Mouse (Mus musculus): Measurements from ENCODE around the gene Ptpn14. TPM values are rescaled to one million over a fixed set of nuclear protein-coding genes. Genes with fewer than 3 reads are reported as not detected.
A peak's percentile ranks its signal among the peaks of the same experiment; 100 is the strongest.

Gene Ptpn14
- total and polyA plus RNA-seq, 2 experiments from 2014 or later = 4.2 to 23.5 TPM

DNA sequence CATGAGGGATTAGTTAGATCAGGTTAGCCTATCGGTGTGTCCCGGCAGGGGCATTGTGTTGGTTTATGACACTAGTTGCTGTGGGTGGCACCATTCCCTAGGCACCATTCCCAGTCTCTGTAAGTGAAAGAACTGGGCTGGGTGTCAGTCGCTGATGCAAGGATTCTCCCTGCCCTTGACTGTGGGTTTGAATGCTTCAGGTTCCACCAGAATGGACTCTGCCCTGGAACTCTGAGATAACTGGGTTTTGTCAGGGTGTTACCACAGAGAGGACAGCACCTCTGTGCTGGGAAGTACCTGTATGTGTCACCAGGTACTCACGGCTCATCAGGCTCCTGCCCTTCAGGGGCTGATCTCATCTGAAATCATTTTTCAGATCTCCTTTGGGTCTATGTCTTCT lies 21.7 kb downstream of the Ptpn14 start:
- WGBS = 81% methylated on average over 4 of the region's 4 CpGs
- H3K4me3 ChIP-seq (ENCODE audit: low read depth, low read length) = no peak overlapping the region
- peak overlapping the region; percentile 12; the same call in 1 of the 2 replicates for H3K27ac ChIP-seq (ENCODE audit: low read depth)
- H3K36me3 ChIP-seq (replicated peaks; ENCODE audit: control insufficient read depth, insufficient read depth, low read length) = no peaks in the 10 kb centered on the region
- H3K9me3 ChIP-seq (replicated peaks; ENCODE audit: control insufficient read depth, low read length) = no peaks in the 10 kb centered on the region
- peak overlapping the region; percentile 36; the same call in 1 of the 2 replicates for H3K4me2 ChIP-seq (ENCODE audit: low read depth, low read length)
- no peak for ATAC-seq (ENCODE audit: insufficient read depth, low read depth)
- TF ChIP-seq CTCF (IDR thresholded peaks at IDR 0.05; ENCODE audit: low read depth) (no peak), EP300 (IDR thresholded peaks at IDR 0.05; ENCODE audit: low read depth) (no peak)
- peaks cover 16% of the 10 kb centered on the region for H3K4me1 ChIP-seq (ENCODE audit: control insufficient read depth, insufficient read depth)
- no peak overlapping the region for H3K9ac ChIP-seq (replicated peaks; ENCODE audit: low read depth, low read length)
- no peaks in the 10 kb centered on the region for H3K27me3 ChIP-seq (ENCODE audit: control insufficient read depth, insufficient read depth, low read length)
- no peak for DNase-seq (ENCODE audit: low spot score)

DNA sequence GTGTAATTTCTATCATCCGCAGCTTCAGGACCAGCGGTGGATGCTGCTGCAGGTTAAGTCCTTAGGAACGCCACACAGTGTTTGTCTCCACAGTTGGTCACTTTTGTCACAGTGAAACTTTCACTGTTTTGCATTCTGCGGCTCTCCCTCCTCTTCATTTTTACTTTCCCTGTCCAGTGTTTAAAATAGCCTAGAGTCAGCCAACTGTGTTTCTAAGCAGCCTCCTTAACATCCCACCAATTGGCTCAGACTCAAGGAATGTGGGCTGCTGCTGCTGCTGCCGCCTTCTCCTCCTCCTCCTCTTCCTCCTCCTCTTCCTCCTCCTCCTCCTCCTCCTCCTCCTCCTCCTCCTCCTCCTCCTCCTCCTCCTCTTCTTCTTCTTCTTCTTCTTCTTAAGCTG lies 22.2 kb downstream of the Ptpn14 start:
- peak overlapping the region; percentile 36; the same call in 1 of the 2 replicates for H3K4me2 ChIP-seq (ENCODE audit: low read depth, low read length)
- H3K9me3 ChIP-seq (replicated peaks; ENCODE audit: control insufficient read depth, low read length) = no peaks in the 10 kb centered on the region
- no peak overlapping the region for H3K4me3 ChIP-seq (ENCODE audit: low read depth, low read length)
- H3K27ac ChIP-seq (ENCODE audit: low read depth) = peak overlapping the region; percentile 12; the same call in 1 of the 2 replicates
- DNase-seq (ENCODE audit: low spot score) (no peak), ATAC-seq (ENCODE audit: insufficient read depth, low read depth) (no peak)
- H3K9ac ChIP-seq (replicated peaks; ENCODE audit: low read depth, low read length) = no peak overlapping the region
- WGBS = 43% methylated on average over 5 of the region's 5 CpGs
- H3K4me1 ChIP-seq (ENCODE audit: control insufficient read depth, insufficient read depth) = peaks cover 13% of the 10 kb centered on the region
- TF ChIP-seq EP300 (IDR thresholded peaks at IDR 0.05; ENCODE audit: low read depth) (no peak), CTCF (IDR thresholded peaks at IDR 0.05; ENCODE audit: low read depth) (no peak)
- no peaks in the 10 kb centered on the region for H3K36me3 ChIP-seq (replicated peaks; ENCODE audit: control insufficient read depth, insufficient read depth, low read length)
- H3K27me3 ChIP-seq (ENCODE audit: control insufficient read depth, insufficient read depth, low read length) = no peaks in the 10 kb centered on the region

DNA sequence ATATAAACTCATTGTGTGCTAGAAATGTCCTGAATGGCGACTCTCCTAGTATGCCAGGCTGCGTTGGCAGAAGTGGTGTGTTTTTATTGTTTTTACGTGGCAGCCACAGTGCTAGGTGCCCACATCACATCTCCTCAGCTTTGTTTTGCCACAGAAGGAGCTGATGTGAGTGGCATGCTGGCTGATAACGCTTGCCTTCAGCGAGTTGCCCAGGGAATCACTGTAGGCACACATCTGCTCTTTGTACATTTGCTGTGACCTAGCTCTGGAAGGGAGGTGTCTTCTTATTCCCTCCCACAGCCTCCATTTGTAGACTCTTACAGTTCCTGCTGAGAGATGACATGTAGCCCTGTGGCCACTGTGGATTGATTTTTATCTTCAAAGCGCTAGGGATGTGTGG lies 24.2 kb downstream of the Ptpn14 start:
- TF ChIP-seq CTCF (IDR thresholded peaks at IDR 0.05; ENCODE audit: low read depth) (no peak), EP300 (IDR thresholded peaks at IDR 0.05; ENCODE audit: low read depth) (no peak)
- Histone ChIP-seq H3K27ac (ENCODE audit: low read depth) (no peak overlapping the region), H3K9me3 (replicated peaks; ENCODE audit: control insufficient read depth, low read length) (no peaks in the 10 kb centered on the region), H3K27me3 (ENCODE audit: control insufficient read depth, insufficient read depth, low read length) (no peaks in the 10 kb centered on the region), H3K4me2 (ENCODE audit: low read depth, low read length) (no peak overlapping the region), H3K4me1 (ENCODE audit: control insufficient read depth, insufficient read depth) (peaks cover 12% of the 10 kb centered on the region), H3K9ac (replicated peaks; ENCODE audit: low read depth, low read length) (no peak overlapping the region), H3K4me3 (ENCODE audit: low read depth, low read length) (no peak overlapping the region), H3K36me3 (replicated peaks; ENCODE audit: control insufficient read depth, insufficient read depth, low read length) (no peaks in the 10 kb centered on the region)
- ATAC-seq (ENCODE audit: insufficient read depth, low read depth) = no peak
- DNase-seq (ENCODE audit: low spot score) = no peak
- WGBS = 64% methylated on average over 6 of the region's 6 CpGs

DNA sequence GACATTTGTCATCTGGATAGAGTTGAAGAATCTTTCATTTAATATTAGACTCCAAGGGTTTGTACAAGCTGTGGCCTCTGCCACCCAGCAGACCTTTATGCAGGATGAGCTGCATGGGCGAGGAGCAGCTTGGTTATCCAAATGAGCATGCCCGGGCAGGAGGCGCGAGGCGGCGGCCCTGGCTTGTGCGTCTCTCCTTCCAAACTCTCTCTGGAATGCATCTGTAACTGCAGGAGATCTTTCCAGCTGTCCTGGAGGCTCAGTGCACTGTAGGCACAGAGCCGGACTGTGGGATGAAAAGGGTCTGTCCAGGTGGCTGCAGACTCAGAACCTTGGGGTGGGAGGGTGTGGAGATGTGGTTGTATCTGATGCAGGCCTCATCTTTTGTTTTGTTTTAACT lies 27.0 kb downstream of the Ptpn14 start:
- H3K4me1 ChIP-seq (ENCODE audit: control insufficient read depth, insufficient read depth) = peaks cover 8% of the 10 kb centered on the region
- H3K27ac ChIP-seq (ENCODE audit: low read depth) = no peak overlapping the region
- no peak overlapping the region for H3K9ac ChIP-seq (replicated peaks; ENCODE audit: low read depth, low read length)
- no peak for ATAC-seq (ENCODE audit: insufficient read depth, low read depth)
- H3K27me3 ChIP-seq (ENCODE audit: control insufficient read depth, insufficient read depth, low read length) = no peaks in the 10 kb centered on the region
- no peak for TF ChIP-seq CTCF (IDR thresholded peaks at IDR 0.05; ENCODE audit: low read depth)
- TF ChIP-seq EP300 (IDR thresholded peaks at IDR 0.05; ENCODE audit: low read depth) = no peak
- H3K9me3 ChIP-seq (replicated peaks; ENCODE audit: control insufficient read depth, low read length) = no peaks in the 10 kb centered on the region
- no peak overlapping the region for H3K4me2 ChIP-seq (ENCODE audit: low read depth, low read length)
- H3K36me3 ChIP-seq (replicated peaks; ENCODE audit: control insufficient read depth, insufficient read depth, low read length) = no peaks in the 10 kb centered on the region; the same call in 1 of the 2 replicates
- no peak overlapping the region for H3K4me3 ChIP-seq (ENCODE audit: low read depth, low read length)
- 55% methylated on average over 8 of the region's 8 CpGs for WGBS
- no peak for DNase-seq (ENCODE audit: low spot score)

DNA sequence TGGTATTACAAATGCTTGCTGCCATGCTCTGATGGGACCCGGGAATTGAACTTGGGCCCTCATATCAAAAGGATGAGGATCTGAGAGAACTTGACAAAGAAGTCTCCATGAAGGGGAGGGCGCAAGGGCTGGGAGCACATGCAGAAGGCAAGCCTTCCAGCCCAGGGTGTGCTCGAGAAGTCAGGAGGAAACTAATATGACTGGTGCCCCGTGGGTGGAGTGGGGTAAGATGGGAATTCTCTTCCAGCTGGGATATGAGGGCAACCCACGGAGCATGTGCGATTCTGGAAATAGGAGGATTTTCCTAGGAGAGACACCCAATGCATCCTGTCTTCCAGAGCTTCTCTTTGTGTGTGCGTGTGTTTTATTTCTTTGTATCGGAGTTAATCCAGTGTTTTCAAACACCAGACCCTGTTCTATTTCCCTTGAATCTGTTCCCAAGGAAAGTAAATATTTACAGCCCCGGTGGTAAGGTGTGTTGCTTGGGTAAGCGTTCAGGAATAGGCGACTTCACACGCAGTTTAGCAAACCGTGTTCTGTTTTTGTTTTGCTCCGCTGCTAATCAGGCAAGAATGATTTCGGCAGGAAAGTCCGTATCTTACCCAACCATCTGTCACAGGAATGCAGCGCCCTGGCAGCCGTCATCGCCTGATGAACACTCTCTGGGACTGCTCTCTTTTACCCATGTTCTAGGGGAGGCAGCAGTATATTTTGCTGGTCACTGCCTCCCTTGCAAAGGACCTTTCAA lies 28.4 kb downstream of the Ptpn14 start:
- Histone ChIP-seq H3K9me3 (replicated peaks; ENCODE audit: control insufficient read depth, low read length) (no peaks in the 10 kb centered on the region), H3K4me1 (ENCODE audit: control insufficient read depth, insufficient read depth) (peaks cover 9% of the 10 kb centered on the region), H3K27me3 (ENCODE audit: control insufficient read depth, insufficient read depth, low read length) (no peaks in the 10 kb centered on the region), H3K4me2 (ENCODE audit: low read depth, low read length) (no peak overlapping the region), H3K4me3 (ENCODE audit: low read depth, low read length) (no peak overlapping the region), H3K36me3 (replicated peaks; ENCODE audit: control insufficient read depth, insufficient read depth, low read length) (no peaks in the 10 kb centered on the region; the same call in 1 of the 2 replicates), H3K27ac (ENCODE audit: low read depth) (peak overlapping the region; percentile 55), H3K9ac (replicated peaks; ENCODE audit: low read depth, low read length) (no peak overlapping the region; the same call in 1 of the 2 replicates)
- DNase-seq (ENCODE audit: low spot score) (no peak), ATAC-seq (ENCODE audit: insufficient read depth, low read depth) (peak; percentile 16; the same call in 1 of the 2 replicates)
- TF ChIP-seq CTCF (IDR thresholded peaks at IDR 0.05; ENCODE audit: low read depth) = no peak
- no peak for TF ChIP-seq EP300 (IDR thresholded peaks at IDR 0.05; ENCODE audit: low read depth)
- 42% methylated on average over 19 of the region's 19 CpGs for WGBS
